Mouse (Mus musculus) embryonic facial prominence, embryonic 10.5 days (tissue): Measurements from ENCODE around the gene Cmtr1. TPM values are rescaled to one million over a fixed set of nuclear protein-coding genes. Genes with fewer than 3 reads are reported as not detected.
A peak's percentile ranks its signal among the peaks of the same experiment; 100 is the strongest.

Source experiments
- DNase-seq: peaks from one replicate; pipeline ENCODE4 v3.0.0-alpha.2; 2017; ENCODE audit warnings: low spot score
- H3K27ac ChIP-seq: fragments of 300-500 bp; sonication (generic); replicated peaks from 2 replicates; pipeline ENCODE4 v1.5.1; 2016; ENCODE audit warnings: mild to moderate bottlenecking
- H3K27me3 ChIP-seq: fragments of 300-500 bp; sonication (generic); replicated peaks from 2 replicates; pipeline ENCODE4 v1.6.1; 2016; ENCODE audit warnings: low read depth, mild to moderate bottlenecking; ENCODE audit not compliant: poor library complexity, severe bottlenecking
- H3K36me3 ChIP-seq: fragments of 300-500 bp; sonication (generic); replicated peaks from 2 replicates; pipeline ENCODE4 v1.6.1; 2016; ENCODE audit warnings: mild to moderate bottlenecking, moderate library complexity
- H3K4me1 ChIP-seq: fragments of 300-500 bp; sonication (generic); 2 replicates; pipeline ENCODE4 v1.6.1; 2016
- H3K4me3 ChIP-seq: fragments of 300-500 bp; sonication (generic); 2 replicates; pipeline ENCODE4 v1.5.1; 2016; ENCODE audit warnings: mild to moderate bottlenecking, moderate library complexity
- H3K9me3 ChIP-seq: fragments of 300-500 bp; sonication (generic); 2 replicates; pipeline ENCODE4 v1.6.1; 2016; ENCODE audit warnings: mild to moderate bottlenecking
- WGBS: fragments of 180-500 bp; shearing (Covaris S2); methylation state at CpG from one replicate; pipeline ENCODE4 v1.1.7; 2016; 5-methylcytosine and 5-hydroxymethylcytosine counted together
- polyA plus RNA-seq: library from polyadenylated mRNA; unstranded; fragments of >200 nt; fragmentation: Nextera tagmentation; extraction: Ambion mirVana; gene quantifications from 2 replicates; pipeline ENCODE4 v1.2.1, GENCODE M21; 2016

Cmtr1 gene
- polyA plus RNA-seq, 1 experiment from 2014 or later: 135 TPM

- Histone ChIP-seq H3K9me3 (no peaks in the 10 kb centered on the region), H3K4me3 (no peak overlapping the region), H3K4me1 (no peaks in the 10 kb centered on the region), H3K27me3 (no peaks in the 10 kb centered on the region), H3K36me3 (peaks cover 97% of the 10 kb centered on the region), H3K27ac (no peak overlapping the region)
- DNase-seq: no peak
- 81% methylated on average over 2 of the region's 2 CpGs for WGBS
Measured at GRCm38 (mm10) chr17:29693571-29693970, 33.2 kb downstream of the Cmtr1 start.

- no peak for DNase-seq
- no peak overlapping the region for H3K27ac ChIP-seq
- H3K9me3 ChIP-seq: no peaks in the 10 kb centered on the region
- H3K4me1 ChIP-seq: no peaks in the 10 kb centered on the region
- no peak overlapping the region for H3K4me3 ChIP-seq
- no peaks in the 10 kb centered on the region for H3K27me3 ChIP-seq
- H3K36me3 ChIP-seq: peaks cover 98% of the 10 kb centered on the region
- 84% methylated on average over 4 of the region's 4 CpGs for WGBS
Measured at GRCm38 (mm10) chr17:29694516-29694915, 34.1 kb downstream of the Cmtr1 start.

GRCm38 (mm10) chr17:29696940-29697339 lies 36.5 kb downstream of the Cmtr1 start:
- DNase-seq: no peak
- Histone ChIP-seq H3K27me3 (no peaks in the 10 kb centered on the region), H3K4me3 (no peak overlapping the region), H3K36me3 (peaks cover 98% of the 10 kb centered on the region), H3K9me3 (no peaks in the 10 kb centered on the region), H3K4me1 (no peaks in the 10 kb centered on the region), H3K27ac (no peak overlapping the region)
- 94% methylated on average over 8 of the region's 8 CpGs for WGBS

- no peak for DNase-seq
- 92% methylated on average over 6 of the region's 6 CpGs for WGBS
- H3K36me3 ChIP-seq: peaks cover 100% of the 10 kb centered on the region
Measured at GRCm38 (mm10) chr17:29698421-29698820, 38.0 kb downstream of the Cmtr1 start.

GRCm38 (mm10) chr17:29700573-29700972 lies 40.2 kb downstream of the Cmtr1 start:
- DNase-seq: no peak
- Histone ChIP-seq H3K9me3 (no peaks in the 10 kb centered on the region), H3K36me3 (peaks cover 98% of the 10 kb centered on the region), H3K27ac (no peak overlapping the region), H3K27me3 (no peaks in the 10 kb centered on the region), H3K4me1 (no peaks in the 10 kb centered on the region; the same call in 1 of the 2 replicates), H3K4me3 (no peak overlapping the region)
- 92% methylated on average over 7 of the region's 7 CpGs for WGBS

More at GRCm38 (mm10) chr17:29698421-29698820, 38.0 kb downstream of the Cmtr1 start:
- no peak overlapping the region for H3K27ac ChIP-seq
- no peaks in the 10 kb centered on the region for H3K4me1 ChIP-seq
- H3K9me3 ChIP-seq: no peaks in the 10 kb centered on the region
- no peaks in the 10 kb centered on the region for H3K27me3 ChIP-seq
- no peak overlapping the region for H3K4me3 ChIP-seq

- 85% methylated on average over 4 of the region's 4 CpGs for WGBS
- Histone ChIP-seq H3K4me3 (no peak overlapping the region), H3K4me1 (peaks cover 17% of the 10 kb centered on the region), H3K27ac (no peak overlapping the region), H3K36me3 (peaks cover 81% of the 10 kb centered on the region), H3K27me3 (no peaks in the 10 kb centered on the region), H3K9me3 (no peaks in the 10 kb centered on the region)
- DNase-seq: no peak
Measured at GRCm38 (mm10) chr17:29702938-29703710, 42.7 kb downstream of the Cmtr1 start.

GRCm38 (mm10) chr17:29704781-29705180 lies 44.4 kb downstream of the Cmtr1 start:
- 36% methylated on average over 3 of the region's 3 CpGs for WGBS
- Histone ChIP-seq H3K27ac (0 out of 2 replicates have a peak overlapping the region, but pooled peaks have one; percentile 31), H3K9me3 (no peaks in the 10 kb centered on the region), H3K36me3 (peaks cover 66% of the 10 kb centered on the region), H3K4me1 (peaks cover 32% of the 10 kb centered on the region), H3K4me3 (no peak overlapping the region), H3K27me3 (no peaks in the 10 kb centered on the region)
- DNase-seq: peak; percentile 74

- H3K9me3 ChIP-seq: no peaks in the 10 kb centered on the region
- H3K4me1 ChIP-seq: peaks cover 41% of the 10 kb centered on the region
- DNase-seq: no peak
- H3K36me3 ChIP-seq: peaks cover 62% of the 10 kb centered on the region
- H3K27me3 ChIP-seq: no peaks in the 10 kb centered on the region
- no peak overlapping the region for H3K4me3 ChIP-seq
- 0 out of 2 replicates have a peak overlapping the region, but pooled peaks have one; percentile 11 for H3K27ac ChIP-seq
- WGBS: 91% methylated on average over 5 of the region's 5 CpGs
Measured at GRCm38 (mm10) chr17:29705881-29706280, 45.5 kb downstream of the Cmtr1 start.

- H3K4me1 ChIP-seq: peaks cover 48% of the 10 kb centered on the region
- no peak for DNase-seq
- H3K27ac ChIP-seq: 0 out of 2 replicates have a peak overlapping the region, but pooled peaks have one; percentile 11
- peaks cover 53% of the 10 kb centered on the region for H3K36me3 ChIP-seq
- no peaks in the 10 kb centered on the region for H3K27me3 ChIP-seq
- 59% methylated on average over 5 of the region's 5 CpGs for WGBS
- H3K4me3 ChIP-seq: no peak overlapping the region
- no peaks in the 10 kb centered on the region for H3K9me3 ChIP-seq
Measured at GRCm38 (mm10) chr17:29706981-29707545, 46.7 kb downstream of the Cmtr1 start.

- Histone ChIP-seq H3K9me3 (no peaks in the 10 kb centered on the region), H3K27ac (peak overlapping the region; percentile 31; the same call in 1 of the 2 replicates), H3K27me3 (no peaks in the 10 kb centered on the region), H3K36me3 (peaks cover 36% of the 10 kb centered on the region), H3K4me3 (no peak overlapping the region), H3K4me1 (peaks cover 55% of the 10 kb centered on the region)
- WGBS: 88% methylated on average over 5 of the region's 5 CpGs
- DNase-seq: no peak
Measured at GRCm38 (mm10) chr17:29708783-29709182, 48.4 kb downstream of the Cmtr1 start.

- H3K36me3 ChIP-seq: peaks cover 32% of the 10 kb centered on the region
- 85% methylated on average over 11 of the region's 11 CpGs for WGBS
- no peak for DNase-seq
- H3K9me3 ChIP-seq: no peaks in the 10 kb centered on the region
- H3K4me1 ChIP-seq: peaks cover 56% of the 10 kb centered on the region
- H3K27me3 ChIP-seq: no peaks in the 10 kb centered on the region
- H3K4me3 ChIP-seq: no peak overlapping the region
- no peak overlapping the region for H3K27ac ChIP-seq
Measured at GRCm38 (mm10) chr17:29710562-29711044, 50.2 kb downstream of the Cmtr1 start.

- H3K4me1 ChIP-seq: peaks cover 60% of the 10 kb centered on the region
- H3K36me3 ChIP-seq: peaks cover 26% of the 10 kb centered on the region
- H3K27ac ChIP-seq: no peak overlapping the region
- 85% methylated on average over 19 of the region's 19 CpGs for WGBS
- H3K27me3 ChIP-seq: no peaks in the 10 kb centered on the region
- no peaks in the 10 kb centered on the region for H3K9me3 ChIP-seq
- no peak for DNase-seq
- H3K4me3 ChIP-seq: no peak overlapping the region
Measured at GRCm38 (mm10) chr17:29711076-29711744, 50.8 kb downstream of the Cmtr1 start.
